Mouse (Mus musculus) embryonic fibroblast, embryonic 13.5 days (primary cell): ENCODE measurements around the gene Scd3.

Source experiments
- CTCF ChIP-seq: IDR thresholded peaks from 2 replicates; pipeline ENCODE4 v1.5.1; 2011; ENCODE audit warnings: mild to moderate bottlenecking, control low read depth, low read length, moderate library complexity, borderline replicate concordance; ENCODE audit not compliant: insufficient read depth
- POLR2A ChIP-seq: IDR thresholded peaks from 2 replicates; pipeline ENCODE4 v1.6.1; 2011; ENCODE audit warnings: low read depth, mild to moderate bottlenecking, control low read depth, low read length, moderate library complexity

DNA sequence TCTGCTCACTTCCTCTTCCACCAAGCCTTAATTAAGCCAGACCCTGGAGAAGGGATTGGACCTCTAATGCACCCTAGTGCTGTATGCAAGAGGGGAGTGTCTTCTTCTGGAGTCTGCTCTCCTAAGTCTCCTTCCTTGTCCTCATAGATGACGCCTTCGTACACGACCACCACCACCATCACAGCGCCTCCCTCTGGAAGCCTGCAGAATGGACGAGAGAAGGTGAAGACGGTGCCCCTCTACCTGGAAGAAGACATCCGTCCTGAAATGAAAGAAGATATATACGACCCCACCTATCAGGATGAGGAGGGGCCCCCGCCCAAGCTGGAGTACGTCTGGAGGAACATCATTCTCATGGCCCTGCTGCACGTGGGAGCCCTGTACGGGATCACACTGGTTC, 12.2 kb downstream of the Scd3 start:
- no peak for TF ChIP-seq CTCF
- no peak for TF ChIP-seq POLR2A
